Mouse (Mus musculus) thymus, postnatal 36 days (tissue): Measurements from ENCODE around the gene Slc6a3.

ENCODE experiments used
- DNase-seq, 2 experiments: peaks; one replicate each; pipeline ENCODE4 v3.0.0; 2022; ENCODE audit warnings: mixed read lengths in 2 of 2

Gene Slc6a3

DNA sequence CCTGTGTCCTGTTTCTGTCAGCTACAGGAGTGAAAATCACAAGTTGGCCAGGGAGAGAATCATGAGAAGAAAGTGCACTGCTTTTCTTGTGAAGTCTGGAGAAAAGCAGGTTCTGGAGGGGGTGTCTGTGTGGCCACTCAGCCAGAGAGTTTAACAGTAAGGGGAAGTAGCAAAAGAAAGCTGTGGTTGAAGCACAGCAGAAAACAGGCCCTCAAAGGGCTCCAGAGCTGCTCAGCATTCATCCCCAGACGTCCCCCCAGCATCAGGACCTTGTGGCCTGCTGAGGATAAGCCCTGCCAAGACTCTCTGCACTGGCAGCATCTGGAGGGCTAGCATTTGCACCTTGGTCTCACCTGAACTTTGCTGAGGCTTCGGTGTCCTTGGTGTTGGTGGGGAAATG lies 56.0 kb downstream of the Slc6a3 start:
- DNase-seq = no peak

DNA sequence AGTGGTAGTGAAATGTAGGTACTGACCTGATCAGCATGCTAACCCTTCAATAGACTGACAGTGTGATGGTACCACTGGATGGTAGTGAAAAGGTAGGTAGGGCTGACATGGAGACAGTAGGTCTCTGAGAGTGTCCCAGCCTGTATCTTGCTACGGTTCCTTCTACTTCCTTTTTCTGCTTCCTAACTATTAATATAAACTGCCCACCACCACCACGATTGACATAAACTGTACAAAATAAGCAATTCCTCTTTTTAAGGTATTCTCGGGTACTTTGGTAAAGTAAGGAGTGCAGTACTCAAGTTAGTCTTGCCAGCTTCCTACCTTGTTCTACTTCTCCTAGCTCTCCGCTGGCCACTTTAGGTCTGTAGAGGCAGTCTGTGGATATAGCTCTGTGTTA lies 59.7 kb downstream of the Slc6a3 start:
- DNase-seq = no peak

DNA sequence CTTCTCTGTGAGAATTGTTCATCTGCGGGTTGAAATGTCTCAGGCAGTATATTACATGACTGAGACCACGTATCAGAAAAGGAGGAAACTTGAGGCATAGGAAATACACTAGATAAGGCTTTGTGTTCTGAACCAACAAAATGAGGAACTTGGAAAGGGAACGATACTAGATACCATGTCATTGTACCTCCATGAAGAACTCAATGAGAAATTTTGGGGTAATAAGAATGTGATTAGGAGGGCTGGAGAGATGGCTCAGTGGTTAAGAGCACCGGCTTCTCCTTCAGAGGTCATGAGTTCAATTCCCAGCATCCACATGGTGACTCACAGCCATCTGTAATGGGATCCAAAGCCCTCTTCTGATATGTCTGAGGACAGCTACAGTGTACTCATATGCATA lies 63.7 kb downstream of the Slc6a3 start:
- DNase-seq = no peak

DNA sequence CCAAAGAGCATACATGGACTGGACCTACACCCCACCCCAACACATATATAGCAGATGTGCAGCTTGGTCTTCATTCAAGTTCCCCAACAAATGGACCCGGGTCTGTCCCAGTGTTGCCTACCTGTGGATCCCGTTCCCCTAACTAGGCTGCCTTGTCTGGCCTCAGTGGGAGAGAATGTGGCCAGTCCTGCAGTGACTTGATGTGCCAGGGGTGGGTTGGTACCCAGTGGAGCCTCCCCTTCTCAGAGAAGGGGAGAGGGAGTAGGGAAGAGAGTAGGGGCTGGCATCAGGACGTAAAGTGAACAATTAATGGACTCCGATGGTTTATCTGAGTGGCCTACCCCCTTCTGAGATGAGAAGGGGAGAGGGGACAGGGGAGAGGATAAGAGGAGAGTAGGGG lies 66.5 kb downstream of the Slc6a3 start:
- DNase-seq = no peak

DNA sequence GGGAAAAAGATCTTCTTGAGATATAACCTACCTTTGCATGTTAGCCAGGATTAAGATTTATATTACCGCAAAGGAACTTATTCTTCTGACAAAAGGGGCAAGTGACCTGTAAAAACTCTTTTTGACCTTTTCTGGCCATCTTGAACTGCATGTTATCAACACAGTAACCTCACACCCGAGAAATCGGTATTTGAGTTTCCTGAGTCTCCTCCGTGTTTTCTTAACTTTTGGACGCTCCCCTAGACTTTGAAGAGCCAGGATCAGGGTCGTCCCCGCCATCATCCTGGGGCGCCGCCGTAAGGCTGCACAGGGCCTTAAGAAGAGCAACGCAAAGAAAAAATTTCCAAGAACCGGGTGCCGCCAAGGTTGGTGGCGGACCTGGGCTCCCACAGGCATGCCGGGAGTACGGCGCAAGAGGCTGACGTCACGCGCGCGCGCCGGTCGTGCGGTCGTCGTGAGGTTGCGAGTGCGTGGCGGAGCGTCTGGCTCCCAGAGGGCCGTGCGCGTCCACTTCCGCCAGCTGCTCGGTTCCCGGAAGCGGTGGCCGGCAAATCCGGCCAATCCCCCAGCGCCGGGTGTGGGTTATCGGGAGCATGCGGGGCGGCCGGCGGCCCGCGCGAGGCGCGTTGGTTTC lies 67.1 kb downstream of the Slc6a3 start, which contains the start of gene Clptm1l:
Gene Clptm1l (plus strand): TSS at position 485 of the 634 bp plus-strand sequence.
- DNase-seq = peak; percentile 94 to 95

DNA sequence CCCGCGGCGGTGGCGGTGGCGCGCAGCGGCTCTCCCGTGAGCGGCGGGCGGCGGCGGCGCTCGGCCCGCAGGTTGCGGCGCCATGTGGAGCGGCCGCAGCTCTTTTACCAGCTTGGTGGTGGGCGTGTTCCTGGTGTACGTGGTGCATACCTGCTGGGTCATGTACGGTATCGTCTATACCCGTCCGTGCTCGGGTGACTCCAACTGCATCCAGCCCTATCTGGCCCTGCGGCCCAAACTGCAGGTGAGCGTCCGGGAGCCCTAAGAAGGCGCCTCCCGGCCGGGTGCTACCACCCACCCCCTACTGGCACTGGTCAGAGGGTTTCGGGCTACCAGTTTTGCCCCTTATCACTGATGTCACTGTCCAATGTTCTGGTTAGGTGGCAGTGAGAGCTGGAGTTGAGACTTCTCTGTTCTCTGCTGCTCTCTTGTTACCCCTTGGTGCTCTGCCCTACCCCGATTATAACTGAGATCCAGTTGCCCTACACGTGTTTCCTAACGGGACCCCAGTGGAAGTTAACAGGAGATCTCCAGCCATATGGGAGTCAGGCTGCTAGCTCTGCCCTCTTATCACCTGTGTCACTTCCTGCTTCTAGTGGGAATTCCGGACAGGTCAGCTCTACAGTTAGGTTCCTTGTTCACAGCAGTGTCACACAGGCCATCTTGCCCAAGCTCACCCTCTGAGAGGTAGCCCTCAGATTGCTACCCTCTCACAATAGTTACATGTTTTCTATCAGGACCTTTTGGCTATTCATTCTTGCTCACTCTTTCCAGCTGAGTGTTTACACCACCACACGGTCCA lies 67.8 kb downstream of the Slc6a3 start:
- no peak for DNase-seq

DNA sequence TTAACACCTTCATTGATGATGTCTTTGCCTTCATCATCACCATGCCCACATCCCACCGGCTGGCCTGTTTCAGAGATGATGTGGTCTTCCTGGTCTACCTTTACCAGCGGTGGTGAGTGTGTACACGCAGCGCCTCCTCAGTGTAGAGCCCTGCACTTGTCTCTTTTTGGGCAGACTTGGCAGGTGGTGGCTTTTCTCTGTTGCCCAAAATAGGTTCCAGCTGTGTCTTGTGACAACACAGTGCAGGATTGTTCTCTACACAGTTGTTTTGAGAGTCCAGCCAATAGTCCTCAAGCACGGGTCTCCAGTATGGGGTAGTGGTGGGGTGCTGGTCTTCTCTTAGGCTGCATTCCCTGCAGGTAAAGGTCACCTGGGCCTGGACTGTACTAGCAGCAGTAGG lies 81.9 kb downstream of the Slc6a3 start:
- DNase-seq = no peak

DNA sequence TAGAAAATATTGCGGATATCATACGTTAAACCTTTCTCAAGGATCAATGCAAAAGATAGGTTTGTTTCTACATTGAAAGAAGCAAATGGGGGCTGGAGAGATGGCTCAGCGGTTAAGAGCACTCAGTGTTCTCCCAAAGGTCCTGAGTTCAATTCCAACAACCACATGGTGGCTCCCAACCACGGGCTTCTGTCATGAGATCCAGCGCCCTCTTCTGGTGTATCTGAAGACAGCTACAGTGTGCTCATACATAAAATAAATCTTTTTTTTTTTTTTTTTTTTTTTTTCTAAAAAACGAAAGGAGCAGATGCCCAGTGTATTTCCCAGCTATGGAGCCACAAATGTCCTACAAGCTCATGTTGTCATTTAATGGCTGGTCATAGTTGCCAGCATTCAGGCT lies 84.1 kb downstream of the Slc6a3 start:
- no peak for DNase-seq

DNA sequence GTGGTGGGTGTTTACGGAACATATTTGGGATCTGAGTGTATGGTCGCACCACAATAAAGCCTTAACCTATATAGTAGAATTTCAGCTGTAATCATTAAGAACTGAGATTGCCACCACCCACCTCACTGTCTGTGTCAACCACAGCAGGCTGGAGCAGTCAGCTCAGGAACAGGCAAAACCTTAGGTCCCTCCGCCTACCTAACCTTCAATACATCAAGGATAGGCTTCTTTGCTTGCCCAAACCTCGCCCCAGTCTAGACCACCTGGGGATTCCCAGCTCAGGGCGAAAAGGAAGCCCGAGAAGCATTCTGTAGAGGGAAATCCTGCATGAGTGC lies 89.8 kb downstream of the Slc6a3 start:
- DNase-seq = no peak

DNA sequence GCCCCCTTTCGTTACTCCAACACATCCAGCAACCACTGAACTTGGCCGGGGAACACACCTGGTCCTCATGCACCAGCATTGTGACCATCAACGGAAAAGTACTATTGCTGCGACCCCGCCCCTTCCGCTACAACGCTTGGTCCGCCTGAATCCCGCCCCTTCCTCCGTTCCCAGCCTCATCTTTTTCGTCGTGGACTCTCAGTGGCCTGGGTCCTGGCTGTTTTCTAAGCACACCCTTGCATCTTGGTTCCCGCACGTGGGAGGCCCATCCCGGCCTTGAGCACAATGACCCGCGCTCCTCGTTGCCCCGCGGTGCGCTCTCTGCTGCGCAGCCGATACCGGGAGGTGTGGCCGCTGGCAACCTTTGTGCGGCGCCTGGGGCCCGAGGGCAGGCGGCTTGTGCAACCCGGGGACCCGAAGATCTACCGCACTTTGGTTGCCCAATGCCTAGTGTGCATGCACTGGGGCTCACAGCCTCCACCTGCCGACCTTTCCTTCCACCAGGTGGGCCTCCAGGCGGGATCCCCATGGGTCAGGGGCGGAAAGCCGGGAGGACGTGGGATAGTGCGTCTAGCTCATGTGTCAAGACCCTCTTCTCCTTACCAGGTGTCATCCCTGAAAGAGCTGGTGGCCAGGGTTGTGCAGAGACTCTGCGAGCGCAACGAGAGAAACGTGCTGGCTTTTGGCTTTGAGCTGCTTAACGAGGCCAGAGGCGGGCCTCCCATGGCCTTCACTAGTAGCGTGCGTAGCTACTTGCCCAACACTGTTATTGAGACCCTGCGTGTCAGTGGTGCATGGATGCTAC lies 90.4 kb downstream of the Slc6a3 start, which contains the start of gene Tert:
Gene Tert (plus strand): TSS at position 167 of the 805 bp plus-strand sequence.
- DNase-seq = peak; percentile 72 to 77
